Mouse (Mus musculus): ENCODE measurements at regions not wholly inside any gene's neighbourhood (a gene's known extent, or its start where the extent isn't known, plus 50 kb on each side); places are given as distances from the start of the nearest gene placed in this dataset.

- Histone ChIP-seq H3K27ac (ENCODE audit: control insufficient read depth, insufficient read depth, low read depth, low read length, poor library complexity) (no peak overlapping the region), H3K4me1 (ENCODE audit: control insufficient read depth, insufficient read depth, low read length) (no peaks in the 10 kb centered on the region), H3K4me3 (replicated peaks; ENCODE audit: control insufficient read depth, low read depth, low read length) (no peak overlapping the region)
- WGBS, result 64% methylated on average over 4 of the region's 4 CpGs
- TF ChIP-seq POLR2A (IDR thresholded peaks at IDR 0.05; ENCODE audit: borderline replicate concordance, control insufficient read depth, low read depth, low read length) (no peak), CTCF (IDR thresholded peaks at IDR 0.05; ENCODE audit: control insufficient read depth, insufficient read depth, low read length) (no peak)
Observed at GRCm38 (mm10) chr10:96970737-96971136, 353.9 kb downstream of the Btg1 start.

- TF ChIP-seq CTCF (IDR thresholded peaks at IDR 0.05; ENCODE audit: control insufficient read depth, insufficient read depth, low read length) (no peak), POLR2A (IDR thresholded peaks at IDR 0.05; ENCODE audit: borderline replicate concordance, control insufficient read depth, low read depth, low read length) (no peak)
- no peak overlapping the region for H3K27ac ChIP-seq (ENCODE audit: control insufficient read depth, insufficient read depth, low read depth, low read length, poor library complexity)
- no peaks in the 10 kb centered on the region for H3K4me1 ChIP-seq (ENCODE audit: control insufficient read depth, insufficient read depth, low read length)
- 70% methylated on average over 3 of the region's 3 CpGs for WGBS
- H3K4me3 ChIP-seq (replicated peaks; ENCODE audit: control insufficient read depth, low read depth, low read length), result no peak overlapping the region
Observed at GRCm38 (mm10) chr10:96971810-96972209, 355.0 kb downstream of the Btg1 start.

GRCm38 (mm10) chr10:96974326-96974977 lies 357.6 kb downstream of the Btg1 start:
- WGBS, result 77% methylated on average over 2 of the region's 2 CpGs
- H3K4me3 ChIP-seq (replicated peaks; ENCODE audit: control insufficient read depth, low read depth, low read length), result no peak overlapping the region
- no peaks in the 10 kb centered on the region for H3K4me1 ChIP-seq (ENCODE audit: control insufficient read depth, insufficient read depth, low read length)
- TF ChIP-seq CTCF (IDR thresholded peaks at IDR 0.05; ENCODE audit: control insufficient read depth, insufficient read depth, low read length), result no peak
- TF ChIP-seq POLR2A (IDR thresholded peaks at IDR 0.05; ENCODE audit: borderline replicate concordance, control insufficient read depth, low read depth, low read length), result no peak
- no peak overlapping the region for H3K27ac ChIP-seq (ENCODE audit: control insufficient read depth, insufficient read depth, low read depth, low read length, poor library complexity)

- TF ChIP-seq POLR2A (IDR thresholded peaks at IDR 0.05; ENCODE audit: borderline replicate concordance, control insufficient read depth, low read depth, low read length) (no peak), CTCF (IDR thresholded peaks at IDR 0.05; ENCODE audit: control insufficient read depth, insufficient read depth, low read length) (no peak)
- no peak overlapping the region for H3K27ac ChIP-seq (ENCODE audit: control insufficient read depth, insufficient read depth, low read depth, low read length, poor library complexity)
- no peaks in the 10 kb centered on the region for H3K4me1 ChIP-seq (ENCODE audit: control insufficient read depth, insufficient read depth, low read length)
- no peak overlapping the region for H3K4me3 ChIP-seq (replicated peaks; ENCODE audit: control insufficient read depth, low read depth, low read length)
Observed at GRCm38 (mm10) chr10:96976691-96977090, 359.9 kb downstream of the Btg1 start.

- H3K4me1 ChIP-seq (ENCODE audit: control insufficient read depth, insufficient read depth, low read length), result no peaks in the 10 kb centered on the region
- WGBS, result 74% methylated on average over 3 of the region's 3 CpGs
- TF ChIP-seq CTCF (IDR thresholded peaks at IDR 0.05; ENCODE audit: control insufficient read depth, insufficient read depth, low read length) (no peak), POLR2A (IDR thresholded peaks at IDR 0.05; ENCODE audit: borderline replicate concordance, control insufficient read depth, low read depth, low read length) (no peak)
Observed at GRCm38 (mm10) chr10:96980494-96980831, 363.7 kb downstream of the Btg1 start.

GRCm38 (mm10) chr10:96980832-96981515 lies 364.2 kb downstream of the Btg1 start:
- TF ChIP-seq POLR2A (IDR thresholded peaks at IDR 0.05; ENCODE audit: borderline replicate concordance, control insufficient read depth, low read depth, low read length) (no peak), CTCF (IDR thresholded peaks at IDR 0.05; ENCODE audit: control insufficient read depth, insufficient read depth, low read length) (no peak)
- H3K4me3 ChIP-seq (replicated peaks; ENCODE audit: control insufficient read depth, low read depth, low read length), result no peak overlapping the region
- H3K27ac ChIP-seq (ENCODE audit: control insufficient read depth, insufficient read depth, low read depth, low read length, poor library complexity), result no peak overlapping the region
- 84% methylated on average over 9 of the region's 9 CpGs for WGBS
- H3K4me1 ChIP-seq (ENCODE audit: control insufficient read depth, insufficient read depth, low read length), result no peaks in the 10 kb centered on the region

More at GRCm38 (mm10) chr10:96980494-96980831, 363.7 kb downstream of the Btg1 start:
- Histone ChIP-seq H3K27ac (ENCODE audit: control insufficient read depth, insufficient read depth, low read depth, low read length, poor library complexity) (no peak overlapping the region), H3K4me3 (replicated peaks; ENCODE audit: control insufficient read depth, low read depth, low read length) (no peak overlapping the region)

- no peak for TF ChIP-seq POLR2A (IDR thresholded peaks at IDR 0.05; ENCODE audit: borderline replicate concordance, control insufficient read depth, low read depth, low read length)
- no peak for TF ChIP-seq CTCF (IDR thresholded peaks at IDR 0.05; ENCODE audit: control insufficient read depth, insufficient read depth, low read length)
- Histone ChIP-seq H3K4me3 (replicated peaks; ENCODE audit: control insufficient read depth, low read depth, low read length) (no peak overlapping the region), H3K4me1 (ENCODE audit: control insufficient read depth, insufficient read depth, low read length) (no peaks in the 10 kb centered on the region), H3K27ac (ENCODE audit: control insufficient read depth, insufficient read depth, low read depth, low read length, poor library complexity) (no peak overlapping the region)
- 81% methylated on average over 2 of the region's 2 CpGs for WGBS
Observed at GRCm38 (mm10) chr10:96981516-96981869, 364.7 kb downstream of the Btg1 start.

- Histone ChIP-seq H3K4me1 (ENCODE audit: control insufficient read depth, insufficient read depth, low read length) (no peaks in the 10 kb centered on the region), H3K4me3 (replicated peaks; ENCODE audit: control insufficient read depth, low read depth, low read length) (no peak overlapping the region)
Observed at GRCm38 (mm10) chr10:97000871-97001270, 384.1 kb downstream of the Btg1 start.

More at GRCm38 (mm10) chr10:97000871-97001270, 384.1 kb downstream of the Btg1 start:
- TF ChIP-seq CTCF (IDR thresholded peaks at IDR 0.05; ENCODE audit: control insufficient read depth, insufficient read depth, low read length) (no peak), POLR2A (IDR thresholded peaks at IDR 0.05; ENCODE audit: borderline replicate concordance, control insufficient read depth, low read depth, low read length) (no peak)
- H3K27ac ChIP-seq (ENCODE audit: control insufficient read depth, insufficient read depth, low read depth, low read length, poor library complexity), result no peak overlapping the region

All from bone marrow, adult 2 months (tissue).